Mouse (Mus musculus) limb, embryonic 10.5 days (tissue): ENCODE data around the gene Car15. TPM values are rescaled to one million over a fixed set of nuclear protein-coding genes. Genes with fewer than 3 reads are reported as not detected.

Experiments
- DNase-seq: peaks from one replicate; pipeline ENCODE4 v3.0.0-alpha.2; 2017; ENCODE audit warnings: low spot score
- H3K27ac ChIP-seq: fragments of 300-500 bp; sonication (generic); 2 replicates; pipeline ENCODE4 v1.5.1; 2016; ENCODE audit warnings: mild to moderate bottlenecking
- H3K27me3 ChIP-seq: fragments of 300-500 bp; sonication (generic); 2 replicates; pipeline ENCODE4 v1.6.1; 2016; ENCODE audit warnings: low read depth, mild to moderate bottlenecking; ENCODE audit not compliant: poor library complexity, severe bottlenecking
- H3K36me3 ChIP-seq: fragments of 300-500 bp; sonication (generic); 2 replicates; pipeline ENCODE4 v1.6.1; 2016; ENCODE audit warnings: mild to moderate bottlenecking, moderate library complexity
- H3K4me1 ChIP-seq: fragments of 300-500 bp; sonication (generic); 2 replicates; pipeline ENCODE4 v1.6.1; 2016
- H3K4me3 ChIP-seq: fragments of 300-500 bp; sonication (generic); 2 replicates; pipeline ENCODE4 v1.5.1; 2016; ENCODE audit warnings: mild to moderate bottlenecking, moderate library complexity
- H3K9me3 ChIP-seq: fragments of 300-500 bp; sonication (generic); replicated peaks from 2 replicates; pipeline ENCODE4 v1.6.1; 2016; ENCODE audit warnings: mild to moderate bottlenecking
- WGBS: fragments of 180-500 bp; shearing (Covaris S2); methylation state at CpG from one replicate; pipeline ENCODE4 v1.1.7; 2016; 5-methylcytosine and 5-hydroxymethylcytosine counted together
- polyA plus RNA-seq: library from polyadenylated mRNA; unstranded; fragments of >200 nt; fragmentation: Nextera tagmentation; extraction: Ambion mirVana; gene quantifications from 2 replicates; pipeline ENCODE4 v1.2.1, GENCODE M21; 2016

The Car15 gene
- polyA plus RNA-seq, 1 experiment from 2014 or later: 3.4 TPM

- Histone ChIP-seq H3K27me3 (peaks cover 66% of the 10 kb centered on the region), H3K9me3 (no peaks in the 10 kb centered on the region), H3K36me3 (no peaks in the 10 kb centered on the region), H3K27ac (peak overlapping the region; percentile 70), H3K4me1 (peaks cover 81% of the 10 kb centered on the region), H3K4me3 (no peak overlapping the region)
- no peak for DNase-seq
- whole genome bisulfite sequencing: 69% methylated on average over 10 of the region's 10 CpGs
Observed at GRCm38 (mm10) chr16:17830385-17831178, 7.6 kb downstream of the Car15 start.

DNA sequence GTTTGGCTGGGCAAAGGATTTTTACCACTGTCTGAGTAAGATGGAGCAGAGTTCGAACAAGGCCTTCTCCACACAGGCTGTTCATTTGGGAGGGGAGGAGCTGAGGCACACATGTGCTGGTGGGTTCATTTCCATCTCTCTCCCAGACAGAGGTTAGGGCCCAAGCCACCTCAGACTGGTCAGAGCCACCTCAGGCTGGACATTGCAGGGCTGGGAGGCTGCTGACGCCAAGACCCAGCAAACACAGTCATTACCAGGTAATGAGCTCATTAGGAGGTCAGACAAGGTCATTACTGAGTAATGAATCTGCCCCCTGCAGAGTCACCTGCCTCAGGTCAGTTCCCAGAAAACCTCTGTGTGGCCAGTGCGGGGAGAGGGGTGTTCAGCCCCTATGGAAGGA is 9.3 kb downstream of the Car15 start:
- Histone ChIP-seq H3K36me3 (no peaks in the 10 kb centered on the region), H3K27me3 (peaks cover 49% of the 10 kb centered on the region), H3K4me1 (peaks cover 74% of the 10 kb centered on the region), H3K9me3 (no peaks in the 10 kb centered on the region), H3K27ac (peak overlapping the region; percentile 76), H3K4me3 (no peak overlapping the region)
- peak; percentile 71 for DNase-seq
- 45% methylated on average over 3 of the region's 3 CpGs for WGBS

GRCm38 (mm10) chr16:17828229-17828628 is 9.9 kb downstream of the Car15 start:
- WGBS: 81% methylated on average over 2 of the region's 2 CpGs
- DNase-seq: no peak
- peaks cover 45% of the 10 kb centered on the region for H3K27me3 ChIP-seq
- H3K4me1 ChIP-seq: peaks cover 67% of the 10 kb centered on the region
- H3K4me3 ChIP-seq: no peak overlapping the region
- H3K27ac ChIP-seq: peak overlapping the region; percentile 76
- no peaks in the 10 kb centered on the region for H3K9me3 ChIP-seq
- no peaks in the 10 kb centered on the region for H3K36me3 ChIP-seq

- Histone ChIP-seq H3K27ac (no peak overlapping the region), H3K27me3 (peaks cover 28% of the 10 kb centered on the region), H3K4me3 (no peak overlapping the region)
Observed at GRCm38 (mm10) chr16:17826500-17826899, 11.7 kb downstream of the Car15 start.

DNA sequence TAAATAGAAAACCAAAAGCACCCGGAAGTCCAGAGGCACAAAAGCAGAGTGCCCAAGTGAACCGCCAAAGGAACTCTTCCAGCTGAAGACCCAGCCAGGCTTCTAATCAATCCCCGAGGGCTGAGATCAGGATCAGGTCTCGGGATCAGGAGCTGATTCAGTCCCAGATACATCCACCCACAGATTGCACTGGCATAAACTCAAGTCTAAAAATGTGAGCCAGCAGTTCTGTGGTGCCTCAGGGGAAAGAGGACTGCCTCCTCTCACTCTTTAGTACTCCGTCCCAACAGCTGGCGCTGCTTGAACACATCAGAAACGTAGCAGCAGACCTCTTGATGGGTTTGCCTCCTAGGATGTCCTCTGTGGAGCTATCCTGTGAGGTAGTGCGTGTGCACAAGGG is 21.6 kb downstream of the Car15 start:
- H3K36me3 ChIP-seq: no peaks in the 10 kb centered on the region
- H3K4me1 ChIP-seq: peaks cover 16% of the 10 kb centered on the region
- 0 out of 2 replicates have a peak overlapping the region, but pooled peaks have one; percentile 60 for H3K4me3 ChIP-seq
- DNase-seq: no peak
- H3K27me3 ChIP-seq: peaks cover 53% of the 10 kb centered on the region
- no peaks in the 10 kb centered on the region for H3K9me3 ChIP-seq
- 80% methylated on average over 8 of the region's 8 CpGs for WGBS
- peak overlapping the region; percentile 89; the same call in 1 of the 2 replicates for H3K27ac ChIP-seq

More at GRCm38 (mm10) chr16:17826500-17826899, 11.7 kb downstream of the Car15 start:
- WGBS: 78% methylated on average over 2 of the region's 2 CpGs
- no peak for DNase-seq
- Histone ChIP-seq H3K9me3 (no peaks in the 10 kb centered on the region), H3K36me3 (no peaks in the 10 kb centered on the region), H3K4me1 (peaks cover 51% of the 10 kb centered on the region)

GRCm38 (mm10) chr16:17815411-17816402 is 22.5 kb downstream of the Car15 start:
- peak; percentile 90 for DNase-seq
- Histone ChIP-seq H3K4me3 (peak overlapping the region; percentile 60), H3K4me1 (peaks cover 19% of the 10 kb centered on the region), H3K9me3 (no peaks in the 10 kb centered on the region), H3K27me3 (peaks cover 50% of the 10 kb centered on the region), H3K36me3 (no peaks in the 10 kb centered on the region), H3K27ac (peak overlapping the region; percentile 89)
- WGBS: 1% methylated on average over 63 of the region's 63 CpGs

- no peak for DNase-seq
- WGBS: 59% methylated on average over 4 of the region's 4 CpGs
- Histone ChIP-seq H3K27me3 (peaks cover 47% of the 10 kb centered on the region), H3K36me3 (peaks cover 5% of the 10 kb centered on the region; the same call in 1 of the 2 replicates), H3K4me3 (no peak overlapping the region), H3K9me3 (no peaks in the 10 kb centered on the region), H3K27ac (no peak overlapping the region), H3K4me1 (peaks cover 43% of the 10 kb centered on the region)
Observed at GRCm38 (mm10) chr16:17813173-17813572, 25.0 kb downstream of the Car15 start.

DNA sequence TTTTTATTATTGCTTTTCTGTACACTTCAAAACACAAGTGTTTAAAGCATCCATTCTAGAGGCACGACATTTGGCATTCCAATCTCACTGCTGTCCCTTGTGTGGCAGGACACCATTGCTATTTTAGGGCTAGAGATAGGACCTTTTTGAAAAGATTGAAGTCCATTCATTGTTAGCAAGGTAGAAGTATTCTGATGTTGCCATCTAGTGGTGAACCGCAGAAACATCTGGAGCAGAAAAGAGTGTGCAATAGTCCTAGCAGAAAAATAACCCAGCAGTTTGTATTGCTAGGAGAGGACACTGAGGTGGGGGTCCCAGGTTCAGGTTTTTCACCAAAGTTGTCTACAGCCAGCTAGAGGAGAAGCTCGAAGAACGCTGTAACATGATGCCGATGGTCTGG is 26.0 kb downstream of the Car15 start:
- H3K9me3 ChIP-seq: no peaks in the 10 kb centered on the region
- H3K27ac ChIP-seq: peak overlapping the region; percentile 38; the same call in 1 of the 2 replicates
- no peak overlapping the region for H3K4me3 ChIP-seq
- WGBS: 9% methylated on average over 5 of the region's 5 CpGs
- peak; percentile 42 for DNase-seq
- peaks cover 53% of the 10 kb centered on the region for H3K4me1 ChIP-seq
- H3K36me3 ChIP-seq: peaks cover 16% of the 10 kb centered on the region
- peaks cover 40% of the 10 kb centered on the region for H3K27me3 ChIP-seq

GRCm38 (mm10) chr16:17809711-17810110 is 28.5 kb downstream of the Car15 start:
- Histone ChIP-seq H3K27ac (peak overlapping the region; percentile 91), H3K4me1 (peaks cover 61% of the 10 kb centered on the region), H3K9me3 (no peaks in the 10 kb centered on the region), H3K36me3 (peaks cover 39% of the 10 kb centered on the region), H3K27me3 (peaks cover 45% of the 10 kb centered on the region), H3K4me3 (peak overlapping the region; percentile 31)
- 9% methylated on average over 7 of the region's 7 CpGs for WGBS
- peak; percentile 89 for DNase-seq

GRCm38 (mm10) chr16:17809125-17809524 is 29.0 kb downstream of the Car15 start:
- H3K4me3 ChIP-seq: peak overlapping the region; percentile 31
- H3K4me1 ChIP-seq: peaks cover 67% of the 10 kb centered on the region
- H3K27me3 ChIP-seq: peaks cover 45% of the 10 kb centered on the region
- 81% methylated on average over 4 of the region's 4 CpGs for WGBS
- H3K27ac ChIP-seq: peak overlapping the region; percentile 91
- H3K36me3 ChIP-seq: peaks cover 43% of the 10 kb centered on the region
- no peaks in the 10 kb centered on the region for H3K9me3 ChIP-seq
- peak; percentile 58 for DNase-seq

DNA sequence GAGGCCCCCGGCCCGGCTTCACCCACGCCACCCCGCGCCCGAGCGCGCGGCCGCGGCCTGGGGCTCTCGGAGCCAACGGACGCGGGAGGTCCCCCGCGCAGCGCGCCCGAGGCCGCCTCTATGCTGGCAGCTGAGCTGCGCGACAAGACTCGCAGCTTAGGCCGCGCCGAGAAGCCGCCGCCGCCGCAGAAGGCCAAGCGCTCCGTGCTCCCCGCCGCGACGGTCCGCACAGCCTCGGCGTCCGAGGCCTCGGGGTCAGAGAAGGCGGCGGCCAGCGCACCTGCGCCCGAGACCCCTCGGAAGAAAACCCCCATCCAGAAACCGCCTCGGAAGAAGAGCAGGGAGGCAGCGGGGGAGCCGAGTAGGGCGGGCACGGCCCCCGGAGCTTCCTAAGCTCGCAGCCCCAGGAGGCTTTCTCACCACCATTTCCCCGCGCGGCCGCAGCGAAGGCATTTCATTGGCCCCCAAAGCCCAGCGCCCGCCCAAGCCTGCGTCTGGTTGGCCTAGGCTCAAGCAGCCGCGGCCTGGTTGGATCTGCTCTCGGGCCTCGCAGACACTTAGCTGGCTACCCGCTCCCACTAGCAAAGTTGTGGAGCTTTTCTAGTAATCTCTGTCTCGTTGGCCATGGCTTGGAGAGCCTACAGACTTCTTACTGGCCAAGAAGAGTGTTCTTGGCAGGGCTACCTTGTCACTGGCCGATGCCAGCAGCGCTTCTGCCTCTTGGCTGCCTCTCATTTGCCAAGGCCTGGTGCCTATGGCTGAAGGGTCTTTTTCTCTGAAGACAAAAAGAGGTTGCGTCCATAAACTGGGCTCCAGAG is 30.8 kb downstream of the Car15 start:
- DNase-seq: peak; percentile 91

DNA sequence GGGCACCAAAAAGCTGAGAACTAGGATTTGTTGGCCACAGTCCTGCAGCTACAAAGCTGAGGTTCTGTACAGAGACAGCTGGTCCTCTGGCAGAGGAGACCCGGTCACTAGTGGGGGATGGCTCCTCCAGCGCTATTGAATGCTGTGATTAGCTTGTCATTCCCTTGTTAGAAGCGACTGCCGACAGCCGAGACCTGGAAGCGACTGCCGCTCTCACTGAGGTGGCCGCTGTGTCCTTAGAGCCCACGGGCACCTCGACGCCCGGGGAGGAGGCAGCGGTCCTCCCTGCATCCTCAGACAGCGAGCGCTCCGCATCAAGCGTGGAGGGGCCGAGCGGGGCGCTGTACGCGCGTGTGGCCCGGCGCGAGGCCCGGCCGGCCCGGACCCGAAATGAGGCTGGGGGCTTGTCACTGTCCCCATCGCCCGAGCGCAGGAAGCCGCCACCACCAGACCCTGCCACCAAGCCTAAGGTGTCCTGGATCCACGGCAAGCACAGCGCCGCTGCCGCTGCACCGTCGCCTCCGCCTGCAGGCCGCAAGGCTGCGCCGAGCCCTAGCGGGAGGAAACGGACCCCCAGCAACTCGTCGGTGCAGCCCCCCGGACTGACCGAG is 31.5 kb downstream of the Car15 start:
- H3K27me3 ChIP-seq: peaks cover 54% of the 10 kb centered on the region
- 2% methylated on average over 50 of the region's 50 CpGs for WGBS
- H3K4me1 ChIP-seq: peaks cover 91% of the 10 kb centered on the region
- H3K9me3 ChIP-seq: no peaks in the 10 kb centered on the region
- DNase-seq: peak; percentile 74
- H3K4me3 ChIP-seq: peak overlapping the region; percentile 53
- H3K27ac ChIP-seq: peak overlapping the region; percentile 92
- peaks cover 62% of the 10 kb centered on the region for H3K36me3 ChIP-seq

More for the DNA sequence above, 30.8 kb downstream of the Car15 start:
- Histone ChIP-seq H3K4me1 (peaks cover 84% of the 10 kb centered on the region), H3K27me3 (peaks cover 47% of the 10 kb centered on the region), H3K4me3 (peak overlapping the region; percentile 53), H3K36me3 (peaks cover 60% of the 10 kb centered on the region), H3K27ac (peak overlapping the region; percentile 92), H3K9me3 (no peaks in the 10 kb centered on the region)
- 3% methylated on average over 73 of the region's 73 CpGs for WGBS
